Mouse (Mus musculus) spleen, embryonic (tissue): ENCODE measurements around the gene Med6.

Source experiments
- CTCF ChIA-PET: fragments of 350-600 bp; sonication (Branson Sonifier 250); formaldehyde crosslinking; loops from one replicate; lab custom pipeline; 2022; lab: Charles Lee

Med6 gene

DNA sequence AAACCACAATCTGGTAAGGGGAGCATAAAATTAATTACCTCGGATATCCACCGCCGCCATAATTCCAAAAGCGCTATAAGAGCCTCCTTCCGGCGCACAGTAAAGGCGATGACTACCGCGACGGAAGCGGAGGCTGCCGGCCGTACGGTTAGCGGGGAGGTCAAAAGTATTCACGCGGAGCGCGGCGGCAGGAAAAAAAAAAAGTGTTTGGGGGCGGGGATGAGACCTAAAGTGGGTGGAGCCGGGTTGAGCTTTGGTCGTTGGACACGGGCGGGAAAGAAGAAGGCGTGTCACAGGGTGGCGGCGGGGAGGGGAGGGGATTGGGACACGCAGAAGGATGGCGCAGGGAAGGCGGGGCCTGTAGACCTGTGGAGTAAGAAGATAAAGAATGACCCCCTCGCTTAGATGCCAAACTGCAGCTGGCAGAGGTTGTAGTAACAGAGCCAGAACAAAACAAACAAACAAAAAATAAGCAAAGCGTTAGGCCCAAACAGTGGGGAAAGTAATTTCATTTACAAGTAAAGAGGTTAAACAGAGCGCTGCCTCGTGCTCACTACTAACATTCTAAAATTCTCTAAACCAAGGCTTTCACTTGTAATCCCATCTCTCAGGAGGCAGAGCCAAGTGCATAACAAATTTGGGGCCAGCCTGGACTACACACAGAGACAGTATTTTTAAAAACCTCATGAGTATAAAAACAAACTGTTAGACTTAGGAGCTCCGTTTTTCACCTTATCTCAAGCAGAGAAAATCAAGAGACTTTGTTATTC lies at the start of gene Med6:
Med6 (minus strand) TSS at position 107 of the 770 bp plus-strand sequence.
- CTCF ChIA-PET = interaction anchor here (0.6 kb wide), 1 partner anchor 192 kb away, joined by 3 read pairs; no protein-coding TSS in a partner anchor

DNA sequence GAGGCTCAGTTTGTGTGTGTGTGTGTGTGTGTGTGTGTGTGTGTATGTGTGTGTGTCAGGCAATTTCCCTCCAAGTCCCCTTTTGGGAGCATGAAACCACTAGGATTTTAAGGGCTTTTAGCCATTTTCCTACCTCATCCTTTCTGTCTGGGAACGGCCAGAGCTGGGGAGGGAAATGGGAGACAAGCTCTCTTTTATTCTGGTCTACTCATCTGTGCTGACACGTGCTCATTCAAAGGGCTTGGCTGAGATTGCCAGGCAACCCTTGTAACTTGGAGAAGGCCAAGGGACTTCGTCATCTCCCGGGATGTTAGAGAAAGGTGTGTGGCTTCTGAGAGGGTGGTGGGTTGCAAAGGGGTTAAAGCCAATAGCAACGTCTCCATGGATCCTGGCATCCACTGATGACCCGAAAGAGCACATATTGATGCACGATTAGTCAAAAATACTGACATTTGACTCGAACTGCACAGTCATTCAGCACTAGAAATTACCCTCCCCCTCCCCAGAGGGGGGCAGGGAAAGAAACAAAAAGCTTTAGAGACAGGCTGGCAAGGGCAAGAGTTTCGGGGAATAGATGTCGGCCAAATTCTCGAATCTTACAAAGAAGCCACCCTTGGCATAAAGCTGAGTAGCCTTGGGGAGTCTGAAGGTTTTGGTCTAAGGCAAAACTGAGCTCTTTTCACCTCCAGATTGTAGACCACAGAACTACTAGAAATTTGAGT lies 47.7 kb upstream of the Med6 start:
- CTCF ChIA-PET = no interaction called here

DNA sequence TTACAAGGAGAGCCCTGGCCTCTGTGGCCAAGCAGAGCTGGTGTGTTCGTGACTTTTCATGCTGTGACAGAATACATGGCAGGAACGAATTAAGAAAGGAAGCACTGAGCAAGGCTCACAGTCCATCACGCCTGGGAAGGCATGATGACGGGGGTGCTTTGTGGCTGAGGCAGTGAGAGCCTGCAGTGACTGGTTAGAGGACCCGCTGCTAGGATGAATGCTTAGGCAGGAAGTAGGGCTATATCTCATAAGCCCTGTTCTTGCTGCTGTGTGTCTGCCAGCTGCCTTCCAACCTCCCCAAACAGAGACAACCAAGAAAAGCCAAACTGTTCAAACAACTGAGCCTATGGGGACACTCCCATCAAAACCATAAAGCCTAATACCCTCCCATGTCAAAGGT lies 45.8 kb upstream of the Med6 start:
- CTCF ChIA-PET = no interaction called here

DNA sequence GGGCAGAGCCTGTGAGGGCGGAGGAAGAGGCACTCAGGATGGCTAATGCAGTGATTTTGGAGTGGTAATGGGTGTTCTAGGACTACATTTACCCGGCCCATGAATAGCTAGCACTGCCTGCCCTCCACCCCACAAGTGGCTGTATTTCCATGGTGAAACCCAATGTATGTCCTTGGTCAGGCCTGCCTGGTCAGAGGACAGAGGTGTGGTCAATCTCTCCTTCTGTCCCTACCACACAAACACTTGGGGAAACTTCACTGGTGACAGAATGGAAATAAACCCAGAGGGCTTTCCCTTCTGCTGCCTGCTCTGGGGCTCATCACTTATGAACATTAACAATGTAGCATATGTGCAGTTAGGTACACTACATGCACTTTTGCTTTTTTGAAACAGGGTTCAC lies 38.4 kb upstream of the Med6 start:
- CTCF ChIA-PET = no interaction called here

DNA sequence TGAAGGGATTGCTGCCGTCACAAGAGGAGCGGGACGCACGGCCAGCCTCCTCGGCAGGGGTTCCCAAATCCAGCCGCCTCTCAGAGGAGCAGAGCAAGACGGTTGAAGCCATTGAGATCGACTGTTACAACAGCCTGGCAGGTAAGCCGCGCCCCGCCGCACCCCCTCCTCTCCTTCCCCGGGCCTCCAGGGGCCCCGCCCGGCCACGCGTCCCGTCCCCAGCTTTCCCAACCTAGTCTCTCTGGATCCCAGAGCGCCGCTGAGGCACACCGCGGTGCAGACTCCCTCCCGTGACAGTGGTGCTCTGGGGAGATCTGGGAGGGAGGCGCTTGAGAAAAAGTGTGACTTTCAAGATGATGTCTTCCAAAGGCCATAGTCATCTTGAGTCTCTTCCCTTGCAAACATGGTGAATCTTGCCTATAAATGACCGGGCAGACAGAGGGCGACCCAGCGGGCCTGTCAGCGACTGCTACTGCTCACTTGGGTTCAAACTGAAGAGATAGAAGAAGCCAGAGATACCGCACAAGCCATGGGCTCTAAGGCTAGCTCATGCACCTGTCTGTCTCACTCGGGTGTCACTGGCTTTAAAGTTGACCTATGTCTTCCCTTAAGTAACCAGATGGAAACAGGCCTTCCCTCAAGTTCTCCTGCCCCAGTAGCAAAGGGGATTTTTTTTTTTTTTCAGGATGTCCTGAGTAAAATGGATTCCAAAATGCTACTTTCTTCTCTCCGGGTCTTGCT lies 37.0 kb upstream of the Med6 start:
- CTCF ChIA-PET = no interaction called here

DNA sequence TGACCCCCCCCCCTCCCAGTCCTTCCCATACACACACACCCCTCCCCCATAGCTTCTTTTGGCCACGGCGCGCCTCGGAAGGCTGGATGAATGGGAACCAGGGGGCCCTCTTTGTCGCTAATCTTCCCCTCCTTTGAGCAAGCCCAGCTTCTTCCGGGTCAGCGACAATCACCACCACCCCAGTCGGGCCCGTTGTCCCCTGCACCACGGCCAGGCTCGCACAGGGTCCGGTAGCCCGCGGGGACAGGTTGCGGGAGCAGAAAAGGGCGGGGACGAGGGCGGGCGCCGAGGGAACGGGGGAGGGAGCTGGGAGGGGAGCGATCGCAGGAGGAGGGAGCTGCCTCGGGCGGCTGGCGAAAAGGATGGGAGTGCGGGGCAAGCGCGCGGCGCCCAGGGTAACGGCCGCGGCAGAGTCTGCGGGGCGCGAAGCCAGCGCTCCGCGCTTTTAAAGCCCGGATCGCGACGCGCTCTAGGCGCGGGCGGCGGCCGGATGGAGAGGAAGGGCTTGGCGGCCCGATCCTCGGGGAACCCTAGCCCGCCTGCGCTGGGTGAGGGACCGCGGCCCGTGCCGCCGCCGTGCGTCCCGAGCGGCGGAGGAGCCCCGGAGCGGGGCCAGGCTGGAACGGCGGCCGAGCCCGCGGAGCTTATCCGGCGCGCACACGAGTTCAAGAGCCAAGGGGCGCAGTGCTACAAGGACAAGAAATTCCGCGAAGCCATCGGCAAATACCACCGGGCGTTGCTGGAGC lies 36.3 kb upstream of the Med6 start, which contains the start of gene Ttc9:
Ttc9 (plus strand) TSS at position 335 of the 746 bp plus-strand sequence.
- CTCF ChIA-PET = no interaction called here

DNA sequence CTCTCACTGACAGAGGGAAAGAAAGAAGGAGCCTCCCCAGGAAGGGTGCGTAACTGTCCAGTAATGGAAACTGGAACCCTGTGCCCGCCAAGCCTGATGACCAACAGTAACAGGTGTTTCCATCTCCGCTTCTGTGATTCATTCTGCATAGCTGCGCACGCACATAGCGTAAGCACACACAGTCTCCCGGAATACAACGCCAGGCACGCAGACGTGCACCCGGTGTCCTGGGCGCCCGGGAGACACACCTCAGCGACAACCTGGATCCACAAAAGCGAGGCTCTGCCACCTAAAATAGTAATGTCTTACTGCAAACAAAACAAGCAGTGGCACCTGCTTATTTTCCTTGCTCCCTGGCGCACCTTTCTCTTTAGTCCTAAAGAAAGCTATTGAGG lies 35.7 kb upstream of the Med6 start:
- CTCF ChIA-PET = no interaction called here

DNA sequence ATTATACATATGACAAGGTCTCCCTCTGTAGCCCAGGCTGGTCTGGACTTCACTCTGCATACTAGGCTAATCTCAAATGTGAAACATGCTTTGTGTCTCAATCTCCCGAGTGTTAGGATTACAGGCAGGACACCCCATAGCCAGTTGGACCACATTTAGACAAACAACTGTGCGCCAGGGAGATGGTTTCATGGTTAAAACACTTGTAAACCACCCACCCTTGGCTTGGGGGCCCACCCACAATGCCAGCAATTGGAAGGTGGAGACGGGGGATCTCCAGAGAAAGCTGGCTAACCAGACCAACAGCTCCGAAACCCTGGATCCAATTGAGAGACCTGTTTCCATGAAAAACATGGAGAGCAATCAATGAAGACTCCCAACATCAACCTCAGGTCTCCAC lies 33.3 kb upstream of the Med6 start:
- CTCF ChIA-PET = no interaction called here

DNA sequence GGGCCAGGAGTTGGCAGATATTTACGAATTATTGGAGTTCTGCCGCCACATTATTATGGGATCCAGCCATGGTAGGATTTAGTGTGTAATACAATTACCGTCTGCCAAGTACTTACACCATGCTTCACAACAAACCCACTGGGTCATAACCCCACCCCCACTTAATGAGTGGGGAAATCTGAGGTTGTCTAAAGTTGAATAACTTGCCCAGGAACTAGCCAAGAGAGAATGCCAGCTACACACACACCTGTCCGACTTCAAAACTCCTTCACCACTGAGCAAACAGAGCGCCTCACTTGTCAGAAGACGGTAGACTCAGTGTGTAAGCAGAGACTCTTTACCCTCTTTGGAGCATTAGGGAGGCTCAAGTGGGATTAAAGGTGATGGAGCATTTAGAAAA lies 32.6 kb upstream of the Med6 start:
- CTCF ChIA-PET = no interaction called here

DNA sequence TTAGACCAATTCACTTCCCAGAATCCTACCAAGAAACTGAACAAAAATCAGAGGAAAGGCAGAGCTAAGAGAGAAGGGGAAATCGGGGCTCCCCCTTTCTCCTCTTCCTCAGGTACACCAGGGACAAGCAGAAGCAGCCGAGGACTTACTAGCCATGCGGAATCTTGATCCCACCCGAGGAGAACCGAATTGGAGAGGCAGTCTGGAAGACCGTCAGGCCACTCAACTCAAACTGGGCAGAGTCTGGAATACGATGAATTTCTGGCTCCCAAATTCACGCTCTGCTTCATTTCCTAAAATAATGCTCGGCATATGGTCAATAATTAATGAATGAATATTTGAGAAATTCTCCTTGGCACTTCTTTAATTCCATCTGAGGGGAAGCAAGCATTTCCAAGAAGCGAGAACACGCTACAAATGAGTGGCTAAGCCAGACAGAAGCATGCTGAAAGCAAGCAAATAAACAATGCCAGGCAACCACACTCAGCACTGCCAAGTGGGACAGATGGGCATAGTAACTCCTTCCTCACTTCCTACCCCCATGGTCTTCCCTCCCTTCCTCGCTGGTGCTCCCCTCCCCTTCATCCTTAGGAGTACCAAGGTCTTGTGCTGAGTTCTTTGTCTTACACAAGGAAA lies 31.5 kb upstream of the Med6 start:
- CTCF ChIA-PET = no interaction called here

DNA sequence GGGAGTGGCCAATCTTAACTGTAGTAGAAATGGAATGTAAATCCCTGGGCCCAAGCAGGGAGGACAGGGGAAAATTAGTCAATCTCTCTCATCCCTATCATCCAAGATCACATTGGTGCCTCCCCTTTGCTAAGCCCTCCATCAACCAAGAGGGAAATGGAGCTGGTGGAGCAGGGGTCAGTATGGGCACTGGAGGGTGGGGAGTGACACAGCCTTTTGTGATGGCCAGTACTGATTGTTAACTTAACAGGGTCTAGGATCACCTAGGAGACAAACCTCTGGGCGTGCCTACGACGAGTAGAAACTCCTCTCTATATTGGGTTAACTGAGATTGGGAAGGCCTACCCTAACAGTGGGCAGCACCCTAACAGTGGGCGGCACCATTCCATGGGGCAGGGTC lies 28.6 kb upstream of the Med6 start:
- CTCF ChIA-PET = no interaction called here

DNA sequence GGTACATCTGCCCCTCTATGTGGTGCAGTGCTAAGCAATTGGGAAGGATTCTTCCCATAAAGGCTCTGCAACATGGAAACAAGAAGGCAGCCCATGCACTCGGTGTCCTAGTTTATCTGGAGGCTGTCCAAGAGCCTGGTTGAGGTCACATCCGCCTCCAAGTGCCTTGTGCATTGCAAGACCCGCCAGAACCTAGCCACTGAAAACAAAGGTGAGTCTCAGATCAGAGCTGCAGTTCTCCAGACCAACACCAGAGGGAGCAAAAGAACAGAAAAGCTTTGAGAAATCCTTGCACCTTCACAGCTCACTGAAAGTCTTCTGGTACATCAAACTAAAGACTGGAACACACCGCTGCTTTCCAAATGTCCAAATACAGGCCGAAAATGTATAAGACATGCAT lies 24.5 kb upstream of the Med6 start:
- CTCF ChIA-PET = interaction anchor here (0.7 to 1.2 kb wide), 2 partner anchors 68 to 991 kb away, joined by 3 read pairs; no protein-coding TSS in a partner anchor

DNA sequence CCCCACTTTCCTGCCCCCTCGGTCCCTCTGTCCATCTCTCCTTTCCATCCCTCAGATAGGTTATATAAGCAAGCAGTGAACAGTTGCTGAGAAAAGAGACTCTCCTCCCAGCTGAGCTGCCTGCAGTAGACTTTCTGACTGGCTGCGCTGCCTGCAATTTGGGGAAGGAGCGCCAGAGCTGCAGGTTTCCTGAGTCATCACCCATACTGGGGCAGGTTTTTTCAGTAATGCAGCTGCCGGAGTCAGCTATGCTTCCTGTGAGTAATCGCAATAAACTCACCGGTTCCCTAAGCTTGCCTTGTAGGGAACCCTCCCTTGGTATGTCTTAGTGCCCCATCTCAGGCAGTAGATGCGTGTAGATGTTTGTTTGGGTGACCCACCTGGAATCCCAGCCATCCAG lies 22.2 kb upstream of the Med6 start:
- CTCF ChIA-PET = no interaction called here

DNA sequence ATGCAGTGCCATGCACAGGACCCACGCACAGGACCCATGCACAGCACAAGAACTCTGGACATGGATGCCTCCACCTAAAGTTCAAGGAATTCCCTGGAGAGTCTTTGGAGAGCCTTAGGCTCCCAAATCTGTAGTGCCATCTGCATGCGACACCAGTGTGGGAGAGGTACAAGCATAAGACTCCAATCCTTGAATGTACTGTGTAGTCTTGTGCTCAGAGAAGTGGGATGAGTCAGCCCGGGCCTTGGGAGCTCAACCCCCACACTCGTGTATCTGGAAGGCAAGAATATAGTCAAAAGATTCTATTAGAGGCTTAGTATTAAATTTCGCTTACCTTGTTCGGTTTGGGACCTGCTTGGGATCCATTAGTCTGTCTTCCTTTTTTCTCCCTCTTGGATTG lies 21.0 kb upstream of the Med6 start:
- CTCF ChIA-PET = no interaction called here

DNA sequence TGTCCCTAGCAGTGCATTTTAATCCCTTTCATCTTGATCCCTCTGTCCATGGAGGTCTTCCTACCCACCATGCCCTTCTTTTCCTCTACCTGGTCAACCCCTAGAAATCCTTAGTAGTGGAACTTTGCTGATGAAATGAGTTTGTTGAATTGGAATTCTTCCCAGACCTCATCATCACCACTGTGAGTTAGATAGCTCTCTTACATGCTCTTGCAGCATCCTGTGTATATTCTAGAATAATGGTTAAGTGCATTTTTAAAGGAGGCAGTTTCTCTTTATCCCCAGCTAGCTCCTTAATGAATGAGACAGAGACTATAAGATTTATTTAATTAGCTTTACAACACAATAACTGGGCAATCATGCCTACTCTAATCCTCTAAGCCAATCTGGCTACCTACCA lies 14.6 kb upstream of the Med6 start:
- CTCF ChIA-PET = no interaction called here

DNA sequence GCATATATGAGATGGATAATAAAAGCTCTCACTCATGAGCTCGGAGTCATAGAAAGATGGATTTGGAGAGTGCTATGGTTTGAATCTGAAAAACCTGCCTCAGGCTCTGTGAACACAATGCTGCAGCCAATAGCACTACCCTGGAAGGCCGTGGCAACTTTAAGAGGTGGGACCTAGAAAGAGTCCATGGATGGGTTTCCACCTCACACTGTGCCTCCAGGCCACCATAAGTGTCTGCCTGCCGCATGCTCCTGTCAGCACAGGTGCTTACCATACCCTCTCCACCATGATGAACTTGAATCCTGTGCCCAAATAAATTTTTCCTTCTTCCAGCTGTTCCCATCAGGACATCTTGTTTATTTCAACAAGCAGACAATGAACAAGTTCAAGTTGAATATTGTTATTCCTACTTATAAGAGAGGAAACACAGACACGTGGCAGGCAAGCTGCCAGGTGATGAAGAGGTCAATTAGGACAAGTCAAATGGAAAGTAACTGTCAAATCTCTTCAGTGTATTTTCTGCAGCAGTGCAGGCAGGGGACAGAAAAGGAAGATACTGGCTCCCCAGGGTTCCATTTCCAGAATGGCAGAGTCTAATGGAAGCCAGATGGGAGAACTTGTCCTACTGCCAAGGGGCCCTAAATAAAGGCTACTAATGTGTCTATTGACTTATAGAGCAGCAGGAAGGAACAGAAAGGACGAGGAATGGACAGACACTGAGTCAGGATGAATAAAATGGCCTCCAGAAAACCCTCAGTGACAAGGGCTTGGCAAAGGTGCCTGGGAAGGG lies 10.4 kb upstream of the Med6 start:
- CTCF ChIA-PET = no interaction called here

DNA sequence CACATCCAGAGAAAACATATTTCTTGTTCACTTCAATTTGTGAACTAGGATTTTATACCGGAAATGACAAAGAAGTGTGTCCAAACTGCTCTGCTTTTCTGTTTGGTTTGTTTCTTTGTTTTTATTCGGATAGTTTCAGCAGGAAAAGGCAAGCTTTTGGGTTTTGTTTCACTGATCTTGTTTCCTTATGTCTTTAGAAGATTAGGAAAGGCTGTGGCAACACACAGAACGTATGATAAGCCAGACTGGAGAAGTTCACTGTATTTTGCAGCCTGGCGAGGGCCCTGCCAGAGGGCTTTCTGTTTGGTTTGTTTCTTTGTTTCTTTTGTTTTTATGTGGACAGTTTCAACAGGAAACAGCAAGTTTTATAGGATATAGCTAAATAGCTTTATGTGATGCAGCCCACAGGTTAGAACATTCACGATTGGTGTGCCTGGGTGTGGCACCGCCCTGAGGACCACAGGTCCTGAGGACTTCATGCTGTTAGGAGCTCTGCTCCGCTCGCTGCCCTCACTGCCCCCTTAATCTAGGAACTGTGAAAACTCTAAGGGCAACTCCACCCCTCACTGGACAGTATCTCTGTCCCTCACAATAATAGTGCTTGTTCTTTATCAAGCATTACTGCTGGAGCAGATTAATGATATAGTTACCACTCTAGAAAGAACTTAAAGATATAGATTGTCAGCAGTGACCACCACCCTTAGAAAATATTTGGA lies 1.9 kb upstream of the Med6 start:
- CTCF ChIA-PET = interaction anchor here (0.6 kb wide), 1 partner anchor 1134 kb away, joined by 4 read pairs; no protein-coding TSS in a partner anchor

DNA sequence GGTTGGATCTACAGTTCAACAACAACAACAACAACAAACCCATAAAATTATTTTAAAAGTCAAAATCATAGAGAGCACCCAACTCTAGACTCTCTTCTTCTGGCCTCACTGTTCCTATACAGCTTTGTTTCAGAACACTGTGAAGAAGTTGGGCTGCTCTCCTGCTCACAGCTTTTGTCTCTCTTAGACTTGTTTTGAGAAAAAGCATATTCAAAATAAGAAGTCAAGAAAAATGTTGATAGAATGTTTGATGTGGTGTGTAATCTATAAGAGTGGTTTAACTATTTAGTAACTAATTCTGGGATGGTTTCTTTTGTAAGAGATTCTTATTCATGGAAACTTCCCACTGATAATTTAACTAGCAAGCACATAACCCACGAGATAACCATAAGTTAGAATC lies 26.4 kb downstream of the Med6 start, which contains the start of gene Adam21:
Adam21 (minus strand) TSS at position 101 of the 400 bp plus-strand sequence.
- CTCF ChIA-PET = no interaction called here

DNA sequence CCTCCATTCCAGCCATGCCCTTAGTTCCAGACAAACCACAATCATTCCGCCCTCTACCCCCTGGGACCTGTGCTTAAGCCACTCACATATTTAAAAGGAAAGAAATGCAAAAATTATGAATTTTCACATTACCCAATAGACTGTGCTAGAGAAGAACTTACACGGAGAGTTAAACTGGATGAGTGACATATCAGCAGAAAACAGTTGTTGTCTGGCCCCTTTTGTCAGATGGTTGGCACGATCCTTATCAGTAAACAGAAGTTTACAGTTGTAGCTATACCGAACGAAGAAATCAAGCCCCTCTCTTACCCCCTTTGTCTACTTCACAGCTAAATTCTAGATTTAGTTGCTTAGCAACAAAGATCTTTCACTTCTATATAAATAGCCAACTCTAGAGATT lies 26.9 kb downstream of the Med6 start:
- CTCF ChIA-PET = no interaction called here

DNA sequence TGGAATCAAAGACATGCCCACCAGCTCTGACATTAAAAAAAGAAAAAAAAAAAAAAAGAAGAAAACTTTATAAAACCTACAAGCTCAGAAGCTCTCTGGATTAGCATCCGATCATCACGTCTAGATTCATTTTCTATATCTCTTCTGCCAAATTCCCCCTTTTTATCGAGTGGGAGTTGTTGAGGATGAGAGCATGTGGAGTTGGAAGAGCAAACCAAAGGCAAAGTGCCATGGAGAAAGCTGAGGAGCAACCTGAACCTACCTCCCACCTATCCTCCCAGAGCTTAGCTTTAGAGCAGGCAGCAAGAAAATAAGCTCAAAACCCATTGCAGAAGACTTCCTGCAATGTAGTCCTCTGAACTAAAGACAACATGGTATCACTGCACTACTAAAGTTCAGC lies 30.6 kb downstream of the Med6 start:
- CTCF ChIA-PET = no interaction called here
